Mouse (Mus musculus): ENCODE results near the gene Pnmt. TPM values are rescaled to one million over a fixed set of nuclear protein-coding genes. Genes with fewer than 3 reads are reported as not detected.
A peak's percentile ranks its signal among the peaks of the same experiment; 100 is the strongest.

Pnmt gene
- total and polyA plus RNA-seq, 2 experiments from 2014 or later = 4.2 TPM; not detected in 1

DNA sequence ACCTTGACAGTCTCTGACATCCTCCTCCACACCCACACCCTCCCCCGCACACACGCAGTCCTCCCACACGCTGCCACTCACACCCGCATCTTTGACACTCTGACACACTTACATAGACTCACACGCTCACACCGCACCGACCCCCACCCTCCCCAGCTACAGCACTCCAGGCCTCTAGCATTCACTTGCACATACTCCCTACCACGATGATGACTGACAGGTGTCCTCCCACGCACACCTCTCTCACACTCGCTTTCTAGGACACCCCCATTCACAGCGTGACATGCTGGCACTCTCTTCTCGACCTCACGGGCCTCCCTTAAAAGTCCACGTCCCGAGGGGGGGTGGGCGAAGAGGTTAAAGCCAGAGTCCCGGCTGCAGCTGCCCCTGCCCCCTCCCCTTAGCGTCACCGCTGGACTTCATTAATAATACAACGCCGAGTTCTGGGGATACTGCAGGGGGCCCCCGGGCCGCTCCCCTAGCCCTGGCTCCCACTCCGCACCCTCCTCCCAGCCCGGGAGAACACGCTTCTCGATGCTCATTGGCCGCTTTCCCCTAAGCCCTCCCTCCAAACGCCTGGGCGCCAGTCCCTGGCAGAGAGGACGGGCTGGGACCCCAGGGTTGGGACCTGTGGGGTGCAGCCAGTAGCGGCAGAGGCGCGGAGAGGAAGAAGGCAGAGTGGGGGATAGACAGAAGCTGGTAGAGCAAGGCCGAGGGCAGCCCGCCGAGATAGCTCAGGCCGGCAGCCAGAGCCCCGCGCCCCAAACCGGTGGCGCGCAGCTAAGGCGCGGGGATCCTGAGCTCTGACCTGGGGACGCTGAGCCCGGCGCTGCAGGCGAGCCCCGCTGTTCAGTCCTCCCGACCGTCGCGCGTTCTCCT, 37.9 kb upstream of the Pnmt start, which contains the start of gene Ppp1r1b:
Ppp1r1b (plus strand) TSS at position 322 of the 879 bp plus-strand sequence.
- DNase-seq (ENCODE audit: low spot score) (peak; percentile 52), ATAC-seq (ENCODE audit: insufficient read depth, low read depth) (peak; percentile 79)
- no peak for TF ChIP-seq EP300 (IDR thresholded peaks at IDR 0.05; ENCODE audit: low read depth)
- no peak for TF ChIP-seq CTCF (IDR thresholded peaks at IDR 0.05; ENCODE audit: low read depth)
- Histone ChIP-seq H3K4me3 (ENCODE audit: low read depth, low read length) (peak within 1 kb of the TSS; percentile 49), H3K4me2 (ENCODE audit: low read depth, low read length) (peak within 1 kb of the TSS; percentile 71), H3K36me3 (replicated peaks; ENCODE audit: control insufficient read depth, insufficient read depth, low read length) (no peaks in the 10 kb centered on the region), H3K27ac (ENCODE audit: low read depth) (no peak within 1 kb of the TSS), H3K9me3 (replicated peaks; ENCODE audit: control insufficient read depth, low read length) (no peaks in the 10 kb centered on the region), H3K27me3 (ENCODE audit: control insufficient read depth, insufficient read depth, low read length) (peaks cover 35% of the 10 kb centered on the region), H3K4me1 (ENCODE audit: control insufficient read depth, insufficient read depth) (0 out of 2 replicates have a peak, but pooled peaks cover 4% of the 10 kb centered on the region), H3K9ac (replicated peaks; ENCODE audit: low read depth, low read length) (peak within 1 kb of the TSS; percentile 36)
- under 1% methylated on average over 54 of the region's 55 CpGs for whole genome bisulfite sequencing

DNA sequence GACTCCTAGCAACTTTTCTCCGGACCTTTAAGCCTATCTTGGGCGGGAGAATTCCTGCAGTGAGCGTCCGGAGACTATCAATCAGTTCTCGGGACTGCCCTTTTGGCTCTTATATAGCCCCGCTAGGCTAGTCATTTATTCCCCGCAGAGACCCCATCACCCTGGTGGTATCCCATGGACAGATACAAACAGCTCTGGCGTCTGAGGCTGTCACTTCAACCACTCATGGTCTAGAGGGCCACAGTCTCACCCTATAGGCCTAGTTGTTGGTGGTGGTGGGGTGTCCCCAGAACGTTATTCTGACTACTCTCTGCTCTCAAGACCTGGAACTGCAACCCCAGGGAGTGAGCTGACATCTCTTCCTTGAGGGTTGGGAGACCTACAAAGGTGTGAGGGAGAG, 36.9 kb upstream of the Pnmt start:
- Histone ChIP-seq H3K9me3 (replicated peaks; ENCODE audit: control insufficient read depth, low read length) (no peaks in the 10 kb centered on the region), H3K27ac (ENCODE audit: low read depth) (no peak overlapping the region), H3K9ac (replicated peaks; ENCODE audit: low read depth, low read length) (peak overlapping the region; percentile 36), H3K4me2 (ENCODE audit: low read depth, low read length) (peak overlapping the region; percentile 71), H3K4me1 (ENCODE audit: control insufficient read depth, insufficient read depth) (0 out of 2 replicates have a peak, but pooled peaks cover 4% of the 10 kb centered on the region), H3K4me3 (ENCODE audit: low read depth, low read length) (peak overlapping the region; percentile 49), H3K36me3 (replicated peaks; ENCODE audit: control insufficient read depth, insufficient read depth, low read length) (no peaks in the 10 kb centered on the region), H3K27me3 (ENCODE audit: control insufficient read depth, insufficient read depth, low read length) (peaks cover 35% of the 10 kb centered on the region)
- DNase-seq (ENCODE audit: low spot score) (no peak), ATAC-seq (ENCODE audit: insufficient read depth, low read depth) (no peak)
- WGBS = 14% methylated on average over 9 of the region's 9 CpGs
- no peak for TF ChIP-seq CTCF (IDR thresholded peaks at IDR 0.05; ENCODE audit: low read depth)

DNA sequence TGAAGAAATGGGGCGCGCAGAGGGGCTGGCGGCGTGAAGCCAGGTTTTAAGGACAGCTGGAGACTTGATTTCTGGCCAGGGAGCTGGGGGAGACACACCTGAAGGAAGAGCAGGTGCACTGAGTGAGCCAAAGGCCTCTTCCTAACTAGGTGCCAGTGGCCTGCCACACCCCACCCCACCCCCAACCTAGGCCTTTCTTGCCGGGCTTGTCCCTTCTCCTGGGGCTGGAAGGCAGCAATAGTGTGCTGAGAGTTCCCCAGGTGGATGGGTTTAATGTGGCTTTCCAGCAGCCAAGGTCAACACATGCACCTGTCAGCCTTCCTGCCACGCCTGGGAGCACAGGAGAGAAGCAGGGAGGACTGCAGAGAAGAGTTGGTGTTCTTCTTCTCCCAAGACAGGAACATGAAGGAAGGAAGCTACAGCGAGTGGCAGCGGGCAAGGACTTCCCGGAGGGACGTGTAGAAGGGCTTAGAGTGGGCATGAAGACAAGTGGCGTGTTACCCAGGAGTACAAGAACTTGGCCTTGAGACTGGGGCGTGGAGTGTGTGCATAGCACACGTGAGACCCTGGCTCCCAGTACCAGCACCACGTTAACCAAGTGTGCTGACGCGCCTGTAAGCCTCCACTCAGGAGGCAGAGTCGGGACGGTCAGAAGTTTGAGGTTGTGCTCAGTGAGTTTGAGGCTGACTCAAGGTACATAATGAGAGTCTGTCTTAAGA, 33.8 kb upstream of the Pnmt start:
- H3K4me1 ChIP-seq (ENCODE audit: control insufficient read depth, insufficient read depth) = peaks cover 11% of the 10 kb centered on the region; the same call in 1 of the 2 replicates
- H3K36me3 ChIP-seq (replicated peaks; ENCODE audit: control insufficient read depth, insufficient read depth, low read length) = no peaks in the 10 kb centered on the region
- WGBS = 75% methylated on average over 18 of the region's 18 CpGs
- no peak overlapping the region for H3K4me3 ChIP-seq (ENCODE audit: low read depth, low read length)
- H3K4me2 ChIP-seq (ENCODE audit: low read depth, low read length) = no peak overlapping the region
- DNase-seq (ENCODE audit: low spot score) = no peak
- no peaks in the 10 kb centered on the region for H3K9me3 ChIP-seq (replicated peaks; ENCODE audit: control insufficient read depth, low read length)
- peaks cover 25% of the 10 kb centered on the region for H3K27me3 ChIP-seq (ENCODE audit: control insufficient read depth, insufficient read depth, low read length)
- ATAC-seq (ENCODE audit: insufficient read depth, low read depth) = no peak
- H3K9ac ChIP-seq (replicated peaks; ENCODE audit: low read depth, low read length) = no peak overlapping the region
- no peak overlapping the region for H3K27ac ChIP-seq (ENCODE audit: low read depth)
- TF ChIP-seq EP300 (IDR thresholded peaks at IDR 0.05; ENCODE audit: low read depth) (no peak), CTCF (IDR thresholded peaks at IDR 0.05; ENCODE audit: low read depth) (no peak)

DNA sequence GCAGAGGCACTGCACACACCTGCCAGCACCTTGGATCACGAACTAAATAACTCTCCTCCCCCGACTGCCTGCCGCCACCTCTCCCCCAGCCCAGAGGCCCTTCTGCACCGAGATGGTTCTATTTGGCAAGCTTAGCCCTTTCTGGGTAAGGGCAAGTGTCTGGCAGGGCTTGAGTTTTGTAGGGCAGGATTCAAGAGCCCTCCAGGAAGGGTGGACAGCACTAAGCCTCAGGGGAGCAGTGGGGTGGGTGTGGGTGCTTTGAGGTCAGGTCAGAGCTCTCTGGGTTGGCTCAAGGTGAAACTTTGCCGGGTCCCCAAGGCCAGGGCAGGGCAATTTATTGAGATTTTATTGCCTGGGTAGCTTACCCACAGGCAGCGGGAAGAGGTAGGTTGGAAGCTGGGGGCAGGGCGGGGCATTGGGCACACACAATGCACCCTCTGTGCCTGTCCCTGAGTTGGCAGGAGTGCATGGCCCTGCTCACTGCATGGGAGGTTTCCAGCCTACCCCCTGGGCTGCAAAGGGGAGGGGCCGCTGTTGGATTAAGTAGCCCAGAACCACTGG, 32.5 kb upstream of the Pnmt start:
- DNase-seq (ENCODE audit: low spot score) (no peak), ATAC-seq (ENCODE audit: insufficient read depth, low read depth) (no peak)
- no peak overlapping the region for H3K4me2 ChIP-seq (ENCODE audit: low read depth, low read length)
- H3K9ac ChIP-seq (replicated peaks; ENCODE audit: low read depth, low read length) = no peak overlapping the region
- no peak overlapping the region for H3K4me3 ChIP-seq (ENCODE audit: low read depth, low read length)
- H3K4me1 ChIP-seq (ENCODE audit: control insufficient read depth, insufficient read depth) = peaks cover 11% of the 10 kb centered on the region; the same call in 1 of the 2 replicates
- H3K9me3 ChIP-seq (replicated peaks; ENCODE audit: control insufficient read depth, low read length) = no peaks in the 10 kb centered on the region
- 45% methylated on average over 8 of the region's 8 CpGs for WGBS
- H3K27me3 ChIP-seq (ENCODE audit: control insufficient read depth, insufficient read depth, low read length) = peaks cover 16% of the 10 kb centered on the region
- no peaks in the 10 kb centered on the region for H3K36me3 ChIP-seq (replicated peaks; ENCODE audit: control insufficient read depth, insufficient read depth, low read length)
- TF ChIP-seq CTCF (IDR thresholded peaks at IDR 0.05; ENCODE audit: low read depth) (no peak), EP300 (IDR thresholded peaks at IDR 0.05; ENCODE audit: low read depth) (no peak)
- H3K27ac ChIP-seq (ENCODE audit: low read depth) = no peak overlapping the region

DNA sequence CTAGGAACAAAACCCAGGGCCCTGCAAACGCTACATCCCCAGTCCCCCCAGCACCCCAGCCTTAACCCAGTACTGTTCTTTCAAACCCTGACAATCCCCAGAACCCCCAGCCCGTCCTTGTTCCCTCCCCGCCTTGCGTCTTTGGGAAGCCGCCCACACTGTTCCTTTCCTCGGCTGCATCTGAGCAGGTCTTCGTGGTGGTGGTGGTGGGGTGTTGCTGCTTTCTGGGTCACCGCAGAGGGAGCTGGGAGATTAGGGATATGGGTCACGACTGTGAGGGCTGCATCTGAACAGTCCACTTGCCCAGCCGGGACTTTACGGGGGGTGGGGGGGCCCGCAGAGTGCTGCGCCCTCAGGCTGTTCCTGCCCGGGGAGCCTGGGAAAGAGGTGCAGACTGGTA, 31.8 kb upstream of the Pnmt start:
- Histone ChIP-seq H3K9ac (replicated peaks; ENCODE audit: low read depth, low read length) (no peak overlapping the region), H3K4me2 (ENCODE audit: low read depth, low read length) (no peak overlapping the region), H3K27me3 (ENCODE audit: control insufficient read depth, insufficient read depth, low read length) (peaks cover 11% of the 10 kb centered on the region), H3K4me1 (ENCODE audit: control insufficient read depth, insufficient read depth) (peaks cover 18% of the 10 kb centered on the region), H3K36me3 (replicated peaks; ENCODE audit: control insufficient read depth, insufficient read depth, low read length) (no peaks in the 10 kb centered on the region), H3K4me3 (ENCODE audit: low read depth, low read length) (no peak overlapping the region), H3K9me3 (replicated peaks; ENCODE audit: control insufficient read depth, low read length) (no peaks in the 10 kb centered on the region), H3K27ac (ENCODE audit: low read depth) (no peak overlapping the region)
- WGBS = 73% methylated on average over 14 of the region's 14 CpGs
- no peak for DNase-seq (ENCODE audit: low spot score)
- TF ChIP-seq EP300 (IDR thresholded peaks at IDR 0.05; ENCODE audit: low read depth) (no peak), CTCF (IDR thresholded peaks at IDR 0.05; ENCODE audit: low read depth) (no peak)
- no peak for ATAC-seq (ENCODE audit: insufficient read depth, low read depth)

Measured in heart, postnatal 0 days (tissue).